Mouse (Mus musculus) MEL (cell line): ENCODE data around the gene Fcho1.

Source experiments
- CTCF ChIP-seq, 3 experiments: IDR thresholded peaks in 2 of 3; conservative IDR thresholded peaks in 1 of 3; 2 replicates each; pipeline ENCODE4 v1.5.1; 2011 to 2012; ENCODE audit warnings: low read length in 3 of 3, low read depth in 2 of 3, mild to moderate bottlenecking in 2 of 3, improper control_type of control experiment in 1 of 3, inconsistent platforms in 1 of 3, mixed read lengths in 1 of 3, moderate library complexity in 1 of 3; ENCODE audit not compliant: control insufficient read depth in 1 of 3, insufficient read depth in 1 of 3, poor library complexity in 1 of 3, severe bottlenecking in 1 of 3
- HCFC1 ChIP-seq: IDR thresholded peaks from 2 replicates; pipeline ENCODE4 v1.6.1; 2012; ENCODE audit warnings: low read depth, mild to moderate bottlenecking, inconsistent platforms, low read length, improper control_type of control experiment, moderate library complexity
- JUND ChIP-seq: IDR thresholded peaks from 2 replicates; pipeline ENCODE4 v1.6.1; 2011; ENCODE audit warnings: low read depth, mild to moderate bottlenecking, improper control_type of control experiment, low read length
- POLR2AphosphoS5 ChIP-seq: IDR thresholded peaks from 2 replicates; pipeline ENCODE4 v1.6.1; 2012; ENCODE audit warnings: low read depth, borderline replicate concordance, mild to moderate bottlenecking, inconsistent platforms, low read length, moderate library complexity, mixed read lengths
- ZC3H11A ChIP-seq: IDR thresholded peaks from 2 replicates; pipeline ENCODE4 v1.6.1; 2012; ENCODE audit warnings: low read depth, mild to moderate bottlenecking, inconsistent platforms, low read length, improper control_type of control experiment

DNA sequence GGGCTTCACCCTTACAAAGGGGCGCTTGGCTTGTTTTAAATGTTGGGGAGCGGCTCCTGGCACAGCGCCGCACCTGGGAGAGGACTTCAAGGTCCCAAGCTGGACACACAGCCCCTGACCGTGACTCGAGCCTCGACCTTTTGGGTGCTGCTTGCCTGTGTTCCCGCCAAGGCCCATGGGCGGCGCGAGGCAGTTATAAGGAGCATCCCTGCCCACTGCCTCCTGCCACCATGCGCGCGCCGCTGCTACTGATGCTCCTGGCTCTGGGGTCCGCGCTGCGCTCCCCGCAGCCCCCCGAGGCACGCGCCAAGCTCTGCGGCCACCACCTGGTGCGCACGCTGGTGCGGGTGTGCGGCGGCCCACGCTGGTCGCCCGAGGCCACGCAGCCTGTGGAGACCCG, 36.5 kb downstream of the Fcho1 start, which contains the start of gene Insl3:
- TF ChIP-seq HCFC1 (no peak), CTCF (IDR thresholded peaks at IDR 0.05 in 2 of 3, conservative IDR thresholded peaks at IDR 0.05 in 1 of 3; ENCODE audit: control insufficient read depth in 1 of 3, insufficient read depth in 1 of 3, low read depth in 2 of 3, low read length in 3 of 3, poor library complexity in 1 of 3, severe bottlenecking in 1 of 3) (no peak), ZC3H11A (no peak), JUND (no peak), POLR2AphosphoS5 (no peak)
